Mouse (Mus musculus) midbrain, embryonic 15.5 days (tissue): Measurements from ENCODE around the gene Fam149b. TPM values are rescaled to one million over a fixed set of nuclear protein-coding genes. Genes with fewer than 3 reads are reported as not detected.
"Not testable (repeated sequence)": the region's sequence is repeated elsewhere in the genome, so short reads cannot be mapped to it uniquely, and the experiment has no call there.

Source experiments
- ATAC-seq: fragments of 200-750 bp; cut with Nextera tagmentation; replicated peaks from 2 replicates; pipeline ENCODE4 v1.8.0; 2017; ENCODE audit warnings: moderate TSS enrichment
- H3K27ac ChIP-seq: fragments of 300-500 bp; sonication (generic); 2 replicates; pipeline ENCODE4 v1.5.1; 2015; ENCODE audit warnings: mild to moderate bottlenecking, inconsistent platforms
- H3K27me3 ChIP-seq: fragments of 300-500 bp; sonication (generic); replicated peaks from 2 replicates; pipeline ENCODE4 v1.6.1; 2015; ENCODE audit warnings: inconsistent platforms
- H3K36me3 ChIP-seq: fragments of 300-500 bp; sonication (generic); replicated peaks from 2 replicates; pipeline ENCODE4 v1.6.1; 2015; ENCODE audit warnings: inconsistent platforms
- H3K4me1 ChIP-seq: fragments of 300-500 bp; sonication (generic); 2 replicates; pipeline ENCODE4 v1.6.1; 2015; ENCODE audit warnings: inconsistent platforms
- H3K4me2 ChIP-seq: fragments of 300-500 bp; sonication (generic); 2 replicates; pipeline ENCODE4 v1.6.1; 2015; ENCODE audit warnings: inconsistent platforms, mild to moderate bottlenecking, moderate library complexity
- H3K4me3 ChIP-seq: fragments of 300-500 bp; sonication (generic); 2 replicates; pipeline ENCODE4 v1.5.1; 2015; ENCODE audit warnings: mild to moderate bottlenecking, inconsistent platforms
- H3K9ac ChIP-seq: fragments of 300-500 bp; sonication (generic); 2 replicates; pipeline ENCODE4 v1.6.1; 2015; ENCODE audit warnings: mild to moderate bottlenecking, inconsistent platforms
- H3K9me3 ChIP-seq: fragments of 300-500 bp; sonication (generic); 2 replicates; pipeline ENCODE4 v1.6.1; 2016; ENCODE audit warnings: inconsistent platforms
- WGBS: fragments of 180-500 bp; shearing (Covaris S2); methylation state at CpG from one replicate; pipeline ENCODE4 v1.1.7; 2015; ENCODE audit warnings: mixed read lengths; 5-methylcytosine and 5-hydroxymethylcytosine counted together
- polyA plus RNA-seq: library from polyadenylated mRNA; unstranded; fragments of >200 nt; fragmentation: Nextera tagmentation; extraction: Ambion mirVana; gene quantifications from 2 replicates; pipeline ENCODE4 v1.2.1, GENCODE M21; 2015

Gene Fam149b
- polyA plus RNA-seq = 47.3 and 48.4 TPM in 2 replicates

GRCm38 (mm10) chr14:20347991-20348541 lies at the start of gene Fam149b, which contains the start of gene Ecd:
Gene Fam149b (plus strand): TSS chr14:20348162.
Gene Ecd (minus strand): TSS chr14:20348121.
- ATAC-seq = peak; percentile 99
- Histone ChIP-seq H3K4me2 (peak within 1 kb of the TSS; percentile 81), H3K27ac (peak within 1 kb of the TSS; percentile 96)

GRCm38 (mm10) chr14:20305085-20305484 lies 42.9 kb upstream of the Fam149b start:
- not testable (repeated sequence) for H3K36me3 ChIP-seq, ATAC-seq, H3K27me3 ChIP-seq, H3K4me2 ChIP-seq, H3K4me3 ChIP-seq, H3K9ac ChIP-seq, H3K9me3 ChIP-seq, H3K4me1 ChIP-seq, H3K27ac ChIP-seq
- 63% methylated on average over 2 of the region's 2 CpGs for WGBS

More at GRCm38 (mm10) chr14:20347991-20348541, at the start of gene Fam149b, which contains the start of gene Ecd:
- Histone ChIP-seq H3K4me1 (peaks cover 35% of the 10 kb centered on the region), H3K4me3 (peak within 1 kb of the TSS; percentile 97), H3K9ac (peak within 1 kb of the TSS; percentile 99), H3K27me3 (no peaks in the 10 kb centered on the region), H3K36me3 (peaks cover 6% of the 10 kb centered on the region; the same call in 1 of the 2 replicates), H3K9me3 (no peaks in the 10 kb centered on the region)
- WGBS = under 1% methylated on average over 42 of the region's 42 CpGs

GRCm38 (mm10) chr14:20315137-20315536 lies 32.8 kb upstream of the Fam149b start:
- Histone ChIP-seq H3K36me3 (0 out of 2 replicates have a peak, but pooled peaks cover 7% of the 10 kb centered on the region), H3K9me3 (no peaks in the 10 kb centered on the region), H3K4me3 (no peak overlapping the region), H3K27ac (no peak overlapping the region), H3K9ac (no peak overlapping the region), H3K4me1 (no peaks in the 10 kb centered on the region), H3K27me3 (no peaks in the 10 kb centered on the region), H3K4me2 (no peak overlapping the region)
- 63% methylated on average over 1 of the region's 1 CpGs for WGBS
- ATAC-seq = no peak

GRCm38 (mm10) chr14:20319420-20319819 lies 28.5 kb upstream of the Fam149b start:
- Histone ChIP-seq H3K36me3 (peaks cover 29% of the 10 kb centered on the region; the same call in 1 of the 2 replicates), H3K9ac (no peak overlapping the region), H3K4me3 (no peak overlapping the region), H3K27me3 (no peaks in the 10 kb centered on the region), H3K27ac (no peak overlapping the region), H3K4me2 (no peak overlapping the region), H3K4me1 (no peaks in the 10 kb centered on the region), H3K9me3 (no peaks in the 10 kb centered on the region)
- WGBS = 73% methylated on average over 3 of the region's 3 CpGs
- no peak for ATAC-seq

GRCm38 (mm10) chr14:20324196-20324595 lies 23.8 kb upstream of the Fam149b start:
- no peaks in the 10 kb centered on the region for H3K4me1 ChIP-seq
- H3K27me3 ChIP-seq = no peaks in the 10 kb centered on the region
- peaks cover 55% of the 10 kb centered on the region for H3K36me3 ChIP-seq
- no peak overlapping the region for H3K4me2 ChIP-seq
- H3K27ac ChIP-seq = no peak overlapping the region
- ATAC-seq = no peak
- H3K9me3 ChIP-seq = no peaks in the 10 kb centered on the region
- no peak overlapping the region for H3K9ac ChIP-seq
- H3K4me3 ChIP-seq = no peak overlapping the region
- 96% methylated on average over 9 of the region's 9 CpGs for WGBS

GRCm38 (mm10) chr14:20328474-20328873 lies 19.5 kb upstream of the Fam149b start:
- Histone ChIP-seq H3K36me3 (peaks cover 65% of the 10 kb centered on the region), H3K9ac (no peak overlapping the region), H3K27me3 (no peaks in the 10 kb centered on the region), H3K9me3 (no peaks in the 10 kb centered on the region), H3K4me3 (no peak overlapping the region), H3K27ac (no peak overlapping the region), H3K4me1 (no peaks in the 10 kb centered on the region), H3K4me2 (no peak overlapping the region)
- whole genome bisulfite sequencing = 72% methylated on average over 9 of the region's 9 CpGs
- ATAC-seq = no peak

- no peaks in the 10 kb centered on the region for H3K9me3 ChIP-seq
- H3K36me3 ChIP-seq = peaks cover 62% of the 10 kb centered on the region
- no peak overlapping the region for H3K9ac ChIP-seq
- no peaks in the 10 kb centered on the region for H3K4me1 ChIP-seq
- H3K27ac ChIP-seq = no peak overlapping the region
- H3K4me3 ChIP-seq = no peak overlapping the region
- no peak for ATAC-seq
- no peaks in the 10 kb centered on the region for H3K27me3 ChIP-seq
- H3K4me2 ChIP-seq = no peak overlapping the region
- 97% methylated on average over 4 of the region's 4 CpGs for WGBS
Observed at GRCm38 (mm10) chr14:20331316-20331715, 16.6 kb upstream of the Fam149b start.

- Histone ChIP-seq H3K36me3 (peaks cover 19% of the 10 kb centered on the region; the same call in 1 of the 2 replicates), H3K4me2 (no peak overlapping the region), H3K4me1 (no peaks in the 10 kb centered on the region), H3K9ac (no peak overlapping the region), H3K27me3 (no peaks in the 10 kb centered on the region), H3K27ac (no peak overlapping the region), H3K9me3 (no peaks in the 10 kb centered on the region), H3K4me3 (no peak overlapping the region)
- ATAC-seq = no peak
- 97% methylated on average over 5 of the region's 5 CpGs for WGBS
Observed at GRCm38 (mm10) chr14:20339415-20339814, 8.5 kb upstream of the Fam149b start.

GRCm38 (mm10) chr14:20340149-20340548 lies 7.8 kb upstream of the Fam149b start:
- ATAC-seq = no peak
- Histone ChIP-seq H3K36me3 (peaks cover 17% of the 10 kb centered on the region; the same call in 1 of the 2 replicates), H3K4me3 (no peak overlapping the region), H3K9me3 (no peaks in the 10 kb centered on the region), H3K27ac (no peak overlapping the region), H3K4me1 (peaks cover 1% of the 10 kb centered on the region; the same call in 1 of the 2 replicates), H3K9ac (no peak overlapping the region), H3K27me3 (no peaks in the 10 kb centered on the region), H3K4me2 (no peak overlapping the region)
- 85% methylated on average over 8 of the region's 8 CpGs for WGBS

- no peak for ATAC-seq
- no peak overlapping the region for H3K4me2 ChIP-seq
- peaks cover 15% of the 10 kb centered on the region; the same call in 1 of the 2 replicates for H3K36me3 ChIP-seq
- H3K4me3 ChIP-seq = no peak overlapping the region
- H3K27me3 ChIP-seq = no peaks in the 10 kb centered on the region
- 84% methylated on average over 7 of the region's 7 CpGs for WGBS
- no peak overlapping the region for H3K27ac ChIP-seq
- no peaks in the 10 kb centered on the region for H3K9me3 ChIP-seq
- peaks cover 9% of the 10 kb centered on the region for H3K4me1 ChIP-seq
- no peak overlapping the region for H3K9ac ChIP-seq
Observed at GRCm38 (mm10) chr14:20340866-20341265, 7.1 kb upstream of the Fam149b start.

GRCm38 (mm10) chr14:20345885-20346284 lies 2.1 kb upstream of the Fam149b start:
- Histone ChIP-seq H3K27ac (no peak overlapping the region), H3K36me3 (no peaks in the 10 kb centered on the region; the same call in 1 of the 2 replicates), H3K9ac (no peak overlapping the region), H3K4me1 (peaks cover 35% of the 10 kb centered on the region), H3K4me3 (no peak overlapping the region), H3K4me2 (no peak overlapping the region), H3K9me3 (no peaks in the 10 kb centered on the region), H3K27me3 (no peaks in the 10 kb centered on the region)
- ATAC-seq = no peak
- WGBS = 90% methylated on average over 9 of the region's 9 CpGs

- peaks cover 35% of the 10 kb centered on the region for H3K4me1 ChIP-seq
- peak overlapping the region; percentile 96 for H3K27ac ChIP-seq
- H3K9ac ChIP-seq = peak overlapping the region; percentile 78
- H3K4me2 ChIP-seq = peak overlapping the region; percentile 81
- WGBS = 5% methylated on average over 15 of the region's 15 CpGs
- peaks cover 4% of the 10 kb centered on the region; the same call in 1 of the 2 replicates for H3K36me3 ChIP-seq
- ATAC-seq = peak; percentile 58
- peak overlapping the region; percentile 97 for H3K4me3 ChIP-seq
- no peaks in the 10 kb centered on the region for H3K27me3 ChIP-seq
- no peaks in the 10 kb centered on the region for H3K9me3 ChIP-seq
Observed at GRCm38 (mm10) chr14:20347441-20347990, 446 bp upstream of the Fam149b start.

GRCm38 (mm10) chr14:20363230-20363629 lies 15.3 kb downstream of the Fam149b start:
- Histone ChIP-seq H3K4me2 (no peak overlapping the region), H3K27ac (no peak overlapping the region), H3K9me3 (no peaks in the 10 kb centered on the region), H3K27me3 (no peaks in the 10 kb centered on the region), H3K4me1 (no peaks in the 10 kb centered on the region), H3K36me3 (peaks cover 58% of the 10 kb centered on the region), H3K4me3 (no peak overlapping the region), H3K9ac (no peak overlapping the region)
- ATAC-seq = no peak
- WGBS = 94% methylated on average over 4 of the region's 4 CpGs
